Mouse (Mus musculus) brain, embryonic 14.5 days (tissue): ENCODE data around the gene Bmpr1b. TPM values are rescaled to one million over a fixed set of nuclear protein-coding genes. Genes with fewer than 3 reads are reported as not detected.
A peak's percentile ranks its signal among the peaks of the same experiment; 100 is the strongest.

ENCODE experiments used
- DNase-seq: peaks from one replicate; pipeline ENCODE4 v3.0.0-alpha.2; 2011; ENCODE audit warnings: low read depth
- CTCF ChIP-seq: fragments of 200-500 bp; IDR thresholded peaks from 2 replicates; pipeline ENCODE4 v1.5.1; 2012; ENCODE audit warnings: inconsistent platforms, mild to moderate bottlenecking, moderate library complexity, borderline replicate concordance; ENCODE audit not compliant: insufficient read depth, insufficient read length; ENCODE audit errors: extremely low read depth
- POLR2A ChIP-seq: fragments of 200-500 bp; IDR thresholded peaks from 2 replicates; pipeline ENCODE4 v1.6.1; 2012; ENCODE audit warnings: mild to moderate bottlenecking, inconsistent platforms, borderline replicate concordance; ENCODE audit not compliant: poor library complexity, insufficient read depth, insufficient read length, severe bottlenecking; ENCODE audit errors: extremely low read depth
- polyA plus RNA-seq: library from polyadenylated mRNA; depleted of rRNA; stranded (reverse); fragments of >200 nt; gene quantifications from 2 replicates; pipeline ENCODE4 v1.2.3, GENCODE M21; 2012

Bmpr1b gene
- polyA plus RNA-seq, 1 experiment, result 2.9 TPM

DNA sequence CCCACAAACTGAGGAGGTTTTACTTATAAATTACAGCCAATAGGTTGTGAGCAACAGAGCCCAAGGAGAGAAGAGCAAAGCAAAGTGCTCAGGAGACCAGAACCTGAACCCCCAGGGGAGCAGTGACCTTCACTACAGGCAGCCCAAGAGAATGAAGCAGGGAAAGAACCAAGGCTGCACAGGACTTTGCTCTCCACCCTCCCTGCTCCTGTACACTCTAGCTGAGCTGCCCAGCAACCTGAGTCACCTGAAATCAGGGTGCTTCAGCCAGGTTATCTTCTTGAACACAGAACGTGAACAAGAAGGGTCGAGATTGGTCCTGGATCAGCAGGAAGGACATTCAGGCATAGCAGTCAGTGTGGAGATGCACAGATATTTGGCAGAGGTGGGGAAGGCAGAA lies 5.3 kb downstream of the Bmpr1b start:
- no peak for TF ChIP-seq CTCF
- no peak for TF ChIP-seq POLR2A
- no peak for DNase-seq

DNA sequence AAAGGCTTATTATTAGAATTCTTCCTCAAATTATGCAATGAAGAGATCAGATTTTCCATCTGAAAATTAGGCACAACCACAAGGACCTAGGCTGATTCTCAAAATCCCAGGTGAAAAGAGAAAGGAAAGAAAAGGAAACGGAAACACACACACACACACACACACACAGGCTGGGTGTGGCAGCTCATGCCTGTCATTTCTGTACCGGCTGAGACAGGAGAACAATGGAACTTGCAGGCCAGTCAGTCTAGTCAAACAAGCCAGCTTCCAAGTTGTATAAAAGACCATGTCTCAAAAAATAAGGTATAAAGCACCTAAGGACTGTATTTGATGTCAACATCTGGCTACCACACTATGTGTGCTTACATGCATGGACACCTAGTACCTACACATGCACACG lies 7.8 kb downstream of the Bmpr1b start:
- no peak for TF ChIP-seq CTCF
- no peak for TF ChIP-seq POLR2A
- no peak for DNase-seq

GRCm38 (mm10) chr3:142151980-142152379 lies 17.2 kb downstream of the Bmpr1b start:
- no peak for TF ChIP-seq CTCF
- no peak for TF ChIP-seq POLR2A
- no peak for DNase-seq

DNA sequence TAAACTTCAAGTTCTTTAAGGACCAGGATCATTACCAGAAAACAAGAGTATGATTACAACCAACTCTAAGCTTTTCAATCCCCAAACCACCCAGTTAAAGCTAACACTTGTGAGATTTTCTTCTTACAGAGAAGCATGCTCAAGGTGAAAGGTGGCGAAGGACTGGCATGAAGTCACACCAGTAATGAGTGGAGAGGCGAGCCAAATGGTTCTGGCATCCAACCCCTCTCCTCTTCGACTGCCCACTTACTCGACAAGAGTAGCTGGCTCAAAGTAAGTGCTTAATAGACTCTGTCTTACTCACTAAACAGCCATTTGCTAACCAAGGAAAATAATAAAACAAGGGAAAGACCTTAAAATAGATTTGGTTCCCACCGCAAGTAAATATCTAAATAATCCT lies 30.4 kb downstream of the Bmpr1b start:
- TF ChIP-seq POLR2A (no peak), CTCF (no peak)

DNA sequence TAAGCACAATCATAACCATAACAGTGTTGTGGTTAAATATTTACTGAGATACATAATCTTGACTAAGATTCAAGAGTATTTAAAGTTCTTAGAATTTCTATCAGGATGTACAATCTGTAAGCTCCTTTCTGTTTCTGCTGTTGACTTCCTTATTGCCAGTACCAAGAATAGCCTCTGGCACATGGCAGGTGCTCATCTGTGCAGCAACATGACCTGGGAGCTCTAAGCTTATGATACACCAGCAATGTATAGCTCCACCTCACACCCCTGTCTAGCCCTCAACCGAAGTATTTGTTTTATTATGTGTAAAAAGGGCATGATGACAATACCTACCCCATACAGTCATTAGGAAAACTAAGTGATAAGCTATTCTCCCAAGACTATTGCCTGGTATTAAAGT lies 42.8 kb downstream of the Bmpr1b start:
- no peak for TF ChIP-seq POLR2A
- DNase-seq, result no peak

More for the DNA sequence above, 30.4 kb downstream of the Bmpr1b start:
- no peak for DNase-seq

DNA sequence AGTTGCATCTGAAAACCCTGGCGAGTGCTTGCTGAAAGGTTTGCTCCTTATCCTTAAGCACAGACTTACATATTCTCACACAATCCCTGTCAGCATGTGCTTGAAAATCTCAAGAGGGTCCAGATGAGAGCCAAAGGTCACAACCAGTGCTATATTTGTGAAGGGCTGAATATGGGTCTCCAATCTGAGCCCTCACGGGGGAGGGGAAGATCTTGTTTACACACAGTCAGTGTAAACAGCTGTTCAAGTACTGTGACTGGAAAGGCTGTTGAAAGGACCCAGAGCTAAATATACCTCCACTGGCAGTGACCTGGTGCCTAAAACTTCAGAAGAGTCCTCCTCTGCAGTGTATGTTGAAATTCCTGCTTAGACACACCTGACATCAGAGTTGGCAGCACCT lies 43.7 kb downstream of the Bmpr1b start:
- no peak for TF ChIP-seq POLR2A
- no peak for TF ChIP-seq CTCF
- no peak for DNase-seq

- peak; percentile 45 for DNase-seq
- TF ChIP-seq CTCF, result no peak
- TF ChIP-seq POLR2A, result no peak
These were observed 45.0 kb downstream of the Bmpr1b start for GRCm38 (mm10) chr3:142124255-142124654.

- DNase-seq, result no peak
- TF ChIP-seq POLR2A, result no peak
- no peak for TF ChIP-seq CTCF
These were observed 46.8 kb downstream of the Bmpr1b start for GRCm38 (mm10) chr3:142122376-142122775.

GRCm38 (mm10) chr3:142120795-142121194 lies 48.4 kb downstream of the Bmpr1b start:
- peak; percentile 58 for DNase-seq
- TF ChIP-seq CTCF, result no peak
- TF ChIP-seq POLR2A, result no peak

DNA sequence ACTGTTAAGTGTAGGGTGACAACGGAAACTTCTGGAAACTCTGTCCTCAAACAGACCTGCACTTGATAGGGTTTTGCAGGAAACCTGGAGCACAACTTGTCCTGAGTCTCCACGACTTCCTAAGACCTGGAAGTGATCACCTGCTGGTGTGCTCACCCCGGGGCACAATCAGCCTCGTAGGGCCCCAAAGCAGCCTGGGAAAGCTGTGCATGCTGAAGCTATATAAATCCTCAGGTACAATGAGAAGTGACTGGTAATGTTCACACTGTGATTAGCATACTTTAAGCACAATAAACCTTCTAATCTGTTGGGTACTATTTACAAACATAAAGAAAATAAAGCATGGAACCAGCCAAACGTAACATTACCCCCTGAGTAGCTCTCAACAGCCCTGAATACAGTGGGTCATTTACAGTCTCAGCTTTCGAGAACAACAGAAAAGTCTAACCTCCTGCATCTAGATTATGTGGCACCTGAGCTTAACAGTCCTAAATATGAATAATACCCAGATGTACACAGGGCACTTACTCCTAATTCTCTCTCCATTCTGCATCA lies 54.4 kb downstream of the Bmpr1b start:
- no peak for TF ChIP-seq POLR2A
- TF ChIP-seq CTCF, result no peak
- DNase-seq, result no peak

- TF ChIP-seq POLR2A (no peak), CTCF (no peak)
These were observed 55.0 kb downstream of the Bmpr1b start for GRCm38 (mm10) chr3:142114190-142114589.

DNA sequence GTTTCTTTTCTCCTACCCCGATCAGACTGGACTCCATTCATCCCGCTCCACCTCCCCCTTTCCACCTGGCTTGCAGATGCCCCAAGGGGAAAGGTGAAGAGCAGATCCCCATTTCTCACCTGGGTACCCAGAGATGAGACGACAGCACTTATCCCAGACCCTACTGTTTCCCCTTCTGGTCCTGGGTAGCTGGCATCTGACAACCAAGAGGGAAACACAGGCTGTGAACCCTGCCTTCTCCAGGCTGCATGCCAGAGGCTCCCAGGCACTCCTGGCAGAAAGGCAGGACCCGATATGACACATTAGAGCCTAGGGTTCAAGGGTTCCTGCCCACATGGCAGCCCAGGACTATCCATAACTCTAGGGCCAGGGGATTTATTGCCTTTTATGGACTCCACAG lies 56.0 kb downstream of the Bmpr1b start:
- DNase-seq, result peak; percentile 15
- TF ChIP-seq CTCF, result no peak
- TF ChIP-seq POLR2A, result no peak

More at GRCm38 (mm10) chr3:142114190-142114589, 55.0 kb downstream of the Bmpr1b start:
- no peak for DNase-seq
